Mouse (Mus musculus): ENCODE measurements around the gene Ltc4s.
A peak's percentile ranks its signal among the peaks of the same experiment; 100 is the strongest.

The Ltc4s gene

DNA sequence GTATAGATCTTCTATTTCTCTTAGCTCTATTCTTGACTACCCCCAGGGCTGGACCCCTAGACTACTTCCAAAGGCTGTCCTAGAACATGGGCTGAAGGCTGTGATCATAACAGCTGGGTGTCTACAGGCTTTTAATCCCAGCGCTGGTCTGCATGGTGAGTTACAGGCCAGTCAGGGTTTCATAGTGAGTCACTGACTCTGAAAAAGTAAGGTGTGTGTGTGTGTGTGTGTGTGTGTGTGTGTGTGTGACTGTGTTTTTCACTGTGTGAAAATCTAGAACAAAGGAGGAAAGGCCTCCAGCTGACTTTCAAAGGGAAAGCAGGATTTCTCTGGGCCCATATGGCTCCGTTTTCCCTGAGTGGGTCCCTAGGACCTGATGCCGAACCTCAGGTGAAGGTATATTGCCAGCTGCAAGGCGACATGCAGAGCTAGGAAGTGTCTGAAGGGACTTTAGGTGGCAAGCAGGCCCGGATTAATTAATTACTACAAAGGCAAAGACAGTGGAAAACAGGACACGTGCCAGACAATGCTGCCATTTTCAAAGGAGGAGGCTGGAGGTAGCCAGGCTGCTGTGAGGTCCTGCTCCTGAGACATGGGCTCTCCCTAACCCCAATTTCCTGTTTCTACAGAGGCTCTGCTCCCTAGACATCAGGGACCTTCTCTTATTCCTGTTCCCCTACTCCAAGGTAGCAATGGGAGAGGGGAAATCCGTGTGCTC is 15.7 kb downstream of the Ltc4s start:
- no peak for DNase-seq

DNA sequence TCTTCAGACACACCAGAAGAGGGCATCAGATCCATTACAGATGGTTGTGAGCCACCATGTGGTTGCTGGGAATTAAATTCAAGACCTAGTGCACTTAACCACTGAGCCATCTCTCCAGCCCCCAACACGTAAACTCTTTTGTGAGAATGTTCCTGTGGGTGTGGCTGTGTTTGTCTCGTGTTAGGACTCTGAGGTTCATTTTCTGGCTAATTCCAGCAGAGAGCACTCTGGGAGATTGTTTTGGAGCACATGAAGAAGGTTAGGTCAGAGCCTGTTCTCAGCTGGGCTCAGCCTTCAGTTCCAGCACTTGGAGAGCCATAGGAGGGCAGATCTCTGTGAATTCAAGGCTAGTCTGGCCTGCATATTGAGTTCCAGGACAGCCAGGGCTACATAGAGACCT is 18.6 kb downstream of the Ltc4s start:
- no peak for DNase-seq

DNA sequence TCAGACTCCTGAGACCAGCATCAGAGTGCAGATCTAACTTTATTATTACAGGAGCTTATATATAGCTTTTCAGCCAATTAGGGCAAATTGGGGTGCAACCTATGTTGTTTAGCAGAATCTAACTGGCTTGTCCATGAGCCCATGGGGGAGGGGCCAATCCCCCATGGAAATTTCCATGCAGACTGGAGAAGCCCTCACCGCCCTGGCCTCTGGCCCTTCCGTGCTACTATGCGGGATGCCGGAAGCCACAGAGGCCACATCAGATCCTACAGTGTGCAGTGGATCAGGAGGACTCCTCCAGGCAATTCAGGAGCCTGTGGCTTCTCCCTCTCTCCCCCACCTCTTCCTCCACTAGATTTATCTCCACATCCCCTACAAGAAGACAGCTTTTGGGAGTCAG is 20.6 kb downstream of the Ltc4s start:
- no peak for DNase-seq

DNA sequence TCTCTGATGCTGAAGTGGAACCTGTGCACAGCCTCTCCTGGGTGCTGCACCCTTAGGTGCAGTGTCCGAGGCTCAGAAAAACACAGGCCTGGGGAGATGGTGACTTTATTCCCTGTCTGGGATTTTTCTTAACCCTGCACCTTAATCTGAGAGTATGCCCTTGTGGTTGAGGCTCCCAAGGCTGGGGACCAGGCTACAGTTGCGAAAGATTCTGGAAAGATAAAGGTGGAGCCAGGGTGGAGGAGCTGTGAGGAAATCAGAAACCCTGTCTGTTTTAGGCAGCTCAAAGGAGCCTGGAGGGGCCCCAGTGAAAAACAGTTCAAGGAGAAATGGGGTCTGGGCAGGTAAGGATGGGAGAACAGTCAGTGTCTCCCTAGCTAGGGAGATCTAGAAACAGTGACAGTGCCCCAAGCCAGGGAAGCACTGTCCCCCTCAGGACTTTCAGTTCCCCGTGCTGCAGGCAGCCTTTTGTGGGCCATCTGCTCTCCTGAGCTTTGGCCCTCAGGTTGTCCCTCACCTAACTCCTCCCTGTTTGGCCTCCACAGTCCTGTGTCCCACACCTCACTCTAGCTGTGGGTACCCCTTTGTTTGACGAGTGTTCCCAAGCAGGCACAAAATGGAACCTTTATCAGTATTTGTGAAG is 21.6 kb downstream of the Ltc4s start:
- DNase-seq: no peak

DNA sequence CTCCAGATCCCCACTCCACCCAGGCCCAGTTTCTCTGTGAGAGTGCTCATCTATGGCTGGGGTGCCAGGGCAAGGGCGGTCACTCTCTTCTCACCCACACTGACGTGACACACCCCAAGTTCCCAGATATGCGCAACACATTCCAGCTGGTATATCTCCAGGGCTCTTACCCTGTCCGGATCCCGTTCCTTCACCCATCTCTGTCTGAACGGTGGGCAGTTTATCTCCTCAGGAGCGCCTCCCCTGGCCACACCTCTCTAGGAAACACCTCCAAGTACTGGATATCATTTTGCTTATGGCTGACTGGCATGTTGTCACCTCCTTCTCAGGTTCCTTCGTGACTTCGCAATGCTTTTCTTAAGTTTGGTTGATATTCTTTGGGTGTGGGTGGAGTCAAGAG is 22.8 kb downstream of the Ltc4s start:
- DNase-seq: peak; percentile 51

DNA sequence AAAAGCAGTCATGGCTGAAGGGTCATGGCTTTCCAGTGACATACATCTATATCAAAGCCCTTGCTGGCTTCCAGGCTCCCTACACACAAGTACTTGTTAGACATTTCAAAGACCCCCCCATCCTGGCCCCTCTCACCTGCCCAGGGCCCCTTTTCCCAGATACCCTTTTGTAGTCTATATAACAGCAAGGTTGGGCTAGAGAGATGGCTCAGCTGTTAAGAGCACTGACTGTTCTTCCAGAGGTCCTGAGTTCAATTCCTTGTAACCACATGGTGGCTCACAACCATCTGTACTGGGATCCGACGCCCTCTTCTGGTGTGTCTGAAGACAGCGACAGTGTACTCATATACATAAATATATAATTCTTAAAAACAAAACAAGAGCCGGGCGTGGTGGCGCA is 23.8 kb downstream of the Ltc4s start:
- no peak for DNase-seq

DNA sequence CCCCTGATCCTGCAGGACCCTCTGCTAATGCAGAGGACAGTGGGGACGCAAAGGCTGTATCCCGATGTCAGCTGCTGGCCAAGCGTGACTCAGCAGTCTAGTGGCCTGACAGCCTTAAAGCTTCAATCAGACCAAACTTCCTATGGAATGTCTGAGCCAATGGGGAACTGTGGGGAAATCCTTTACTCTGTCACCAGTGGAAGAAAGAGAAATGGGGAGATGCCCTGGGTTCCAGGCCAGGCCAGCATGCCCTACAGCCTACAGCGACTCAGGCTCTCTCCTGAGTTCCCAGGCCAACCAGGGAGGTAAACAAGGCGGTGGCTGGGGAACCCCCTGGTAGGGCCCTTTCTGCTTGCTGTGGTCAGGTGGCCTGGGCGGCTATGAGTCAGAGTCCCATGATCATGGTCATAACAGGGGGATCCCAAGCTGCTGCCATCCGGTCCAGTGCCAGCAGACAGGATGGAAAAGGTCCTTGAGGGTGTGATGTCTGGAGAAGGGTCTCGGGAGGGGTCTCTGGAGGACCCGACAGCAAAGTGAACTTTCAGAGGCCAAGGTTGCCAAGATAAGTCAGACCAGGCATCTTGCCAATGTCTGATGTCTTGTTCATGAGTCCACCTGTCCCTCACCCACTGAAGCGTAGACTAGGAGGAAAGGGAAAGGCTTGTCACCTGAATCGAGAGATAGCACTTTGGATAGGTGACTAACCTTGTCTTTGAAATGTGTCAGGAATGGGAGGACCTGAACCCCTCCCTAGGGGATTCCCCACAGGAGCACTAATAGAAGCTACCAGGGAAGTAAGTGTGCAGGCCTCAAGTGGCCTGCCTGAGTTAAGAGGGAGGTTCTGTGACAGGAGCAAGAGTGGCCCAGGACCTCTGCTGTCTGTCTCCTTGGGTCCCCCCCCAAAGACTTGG is 25.3 kb downstream of the Ltc4s start:
- DNase-seq: peak; percentile 55

DNA sequence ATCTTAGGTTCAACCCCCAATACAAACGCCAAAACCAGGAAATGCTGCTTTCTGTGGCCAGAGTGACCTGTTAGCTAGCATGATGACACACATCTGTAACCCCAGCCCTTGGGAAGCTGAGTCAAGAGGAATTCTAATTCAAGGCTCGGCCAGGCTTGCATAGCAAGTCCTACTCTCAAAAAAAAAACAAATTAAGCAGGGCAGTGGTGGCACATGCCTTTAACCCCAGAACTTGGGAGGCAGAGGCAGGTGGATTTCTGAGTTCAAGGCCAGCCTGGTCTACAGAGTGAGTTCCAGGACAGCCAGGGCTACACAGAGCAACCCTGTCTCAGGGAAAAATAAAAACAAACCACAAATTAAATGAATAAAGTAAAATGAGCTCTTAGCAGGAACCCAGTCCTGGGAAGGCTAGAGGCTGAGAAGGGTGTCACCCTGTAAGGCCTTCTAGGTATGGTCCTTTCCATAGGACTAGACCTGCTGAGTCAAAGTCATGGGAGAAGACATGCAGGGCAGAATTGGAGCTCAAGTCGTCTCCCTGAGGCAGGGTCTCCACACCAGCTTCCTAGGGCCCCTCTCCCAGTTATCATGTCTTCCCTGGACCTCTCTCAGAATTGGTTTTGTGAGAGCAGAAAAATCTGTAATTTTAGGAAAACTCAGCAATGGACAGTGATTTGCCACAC is 26.2 kb downstream of the Ltc4s start:
- no peak for DNase-seq

DNA sequence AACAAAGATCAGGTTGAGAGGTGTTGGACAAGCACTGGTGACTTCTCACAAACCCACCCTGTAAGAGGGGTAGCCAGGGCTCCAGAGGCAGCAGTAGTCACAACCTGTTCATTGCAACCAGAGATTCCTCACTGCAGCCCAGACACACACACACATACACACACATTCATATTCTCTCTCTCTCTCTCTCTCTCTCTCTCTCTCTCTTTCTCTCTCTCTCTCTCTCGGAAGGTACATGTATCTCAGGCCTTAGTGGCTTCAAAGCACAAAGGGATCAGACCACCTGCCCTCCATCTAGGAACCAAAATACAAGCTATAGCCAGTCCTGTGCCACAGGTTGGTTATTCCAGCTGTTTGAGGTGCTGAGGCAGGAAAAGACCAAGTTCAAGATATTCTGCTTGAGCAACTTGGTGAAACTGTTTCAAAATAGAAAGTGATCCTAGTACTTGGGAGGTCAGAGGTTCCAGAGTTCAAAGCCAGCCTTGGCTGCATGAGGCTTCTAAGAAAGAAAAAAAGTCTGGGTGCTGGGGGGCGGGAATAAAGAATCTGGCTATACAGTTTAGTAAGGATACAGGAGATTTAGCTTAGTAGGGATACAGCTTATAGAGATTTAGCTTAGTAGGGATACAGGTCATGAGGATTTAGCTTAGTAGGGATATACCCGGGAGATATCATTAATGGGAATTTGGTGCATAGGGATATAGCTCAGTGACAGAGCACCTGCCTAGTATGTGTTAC is 26.9 kb downstream of the Ltc4s start:
- DNase-seq: no peak

DNA sequence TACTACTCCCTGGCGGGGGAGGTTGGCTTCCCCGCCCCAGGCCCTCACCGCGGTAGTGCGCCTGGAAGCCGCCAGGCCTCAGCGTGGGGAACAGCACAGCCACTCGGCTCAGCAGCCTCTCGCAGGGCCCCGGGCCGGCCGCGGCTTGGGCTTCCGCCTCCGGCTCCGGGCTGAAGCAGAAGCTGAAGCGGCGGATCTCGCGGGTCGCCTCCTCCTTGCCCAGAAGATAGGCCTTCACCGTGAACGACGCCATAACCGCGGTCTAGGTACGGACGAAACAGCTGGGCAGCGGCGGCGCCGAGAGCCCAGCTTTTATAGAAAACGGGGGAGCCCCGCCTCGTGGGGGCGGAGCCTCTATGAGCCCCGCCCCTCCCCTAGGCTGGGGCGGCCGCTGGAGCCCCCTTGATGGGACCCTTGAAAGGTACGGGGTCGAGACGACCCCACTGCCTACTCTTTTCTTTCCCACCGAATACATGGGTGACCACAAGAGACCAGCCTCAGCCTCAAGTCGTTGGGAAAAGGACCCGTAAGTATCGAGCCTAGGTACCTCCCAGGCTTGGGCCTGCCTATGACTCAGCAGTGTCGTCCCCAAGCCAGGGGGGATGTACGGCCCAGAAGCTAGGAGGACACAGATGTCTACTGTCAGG is 27.8 kb downstream of the Ltc4s start, which contains the start of the genes Sqstm1 and Mgat4b:
Gene Sqstm1 (minus strand): TSS at position 323 of the 647 bp plus-strand sequence.
Gene Mgat4b (plus strand): TSS at position 386 of the 647 bp plus-strand sequence.
- peak; percentile 85 for DNase-seq

DNA sequence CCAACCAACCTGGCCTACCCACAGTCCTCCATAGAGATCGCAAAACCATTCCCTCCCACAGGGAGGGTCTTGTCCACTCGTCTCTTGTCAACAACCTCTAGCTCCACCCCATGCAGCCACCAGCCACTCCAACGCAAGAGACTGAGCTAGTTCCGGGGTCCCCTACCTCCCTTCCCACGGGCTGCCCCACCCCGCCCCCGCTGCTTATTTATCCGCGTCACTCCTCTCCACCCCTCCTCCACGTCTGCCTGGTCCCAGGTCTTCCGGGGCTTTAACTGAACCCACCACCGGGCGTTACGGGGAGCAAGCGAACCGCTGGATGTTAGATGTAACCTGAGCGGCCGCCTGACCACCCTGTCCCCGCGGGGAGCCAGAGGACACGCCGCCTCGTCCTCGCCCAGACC is 28.3 kb downstream of the Ltc4s start:
- DNase-seq: peak; percentile 95

DNA sequence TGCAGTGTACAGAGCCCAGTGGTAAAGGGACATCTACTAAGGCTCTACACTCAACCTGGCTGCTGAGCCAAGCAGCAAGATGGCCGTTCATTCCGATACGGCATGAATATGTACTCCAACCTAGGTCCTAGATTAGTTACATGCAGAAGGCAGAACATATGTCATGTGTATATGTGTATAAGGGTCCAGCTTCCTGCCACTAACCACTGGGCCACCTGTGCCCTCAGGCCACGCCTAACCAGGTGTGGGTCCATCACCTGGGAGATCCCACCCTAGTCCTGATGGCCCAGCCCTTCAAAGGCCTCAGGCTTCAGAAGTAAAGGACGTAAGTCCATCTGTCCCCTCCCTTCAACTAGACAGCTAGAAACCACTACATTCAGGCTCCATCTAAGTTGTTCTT is 30.4 kb downstream of the Ltc4s start:
- no peak for DNase-seq

DNA sequence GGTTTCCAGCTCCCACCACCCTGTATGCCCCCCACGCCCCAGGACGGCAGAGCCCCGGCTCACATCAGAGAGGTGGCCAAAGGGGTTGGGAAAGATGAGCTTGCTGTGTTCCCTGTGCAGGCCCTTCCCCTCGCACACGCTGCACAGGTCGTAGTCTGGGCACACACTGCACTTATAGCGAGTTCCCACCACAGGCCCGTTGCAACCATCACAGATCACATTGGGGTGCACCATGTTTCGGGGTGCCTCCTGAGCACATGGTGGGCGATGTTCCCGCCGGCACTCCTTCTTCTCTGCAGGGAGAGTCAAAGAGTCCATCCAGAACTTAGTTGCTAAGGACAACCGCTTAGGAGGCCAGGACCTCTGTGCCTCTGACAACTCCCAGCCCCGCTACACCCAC is 31.1 kb downstream of the Ltc4s start:
- DNase-seq: no peak

DNA sequence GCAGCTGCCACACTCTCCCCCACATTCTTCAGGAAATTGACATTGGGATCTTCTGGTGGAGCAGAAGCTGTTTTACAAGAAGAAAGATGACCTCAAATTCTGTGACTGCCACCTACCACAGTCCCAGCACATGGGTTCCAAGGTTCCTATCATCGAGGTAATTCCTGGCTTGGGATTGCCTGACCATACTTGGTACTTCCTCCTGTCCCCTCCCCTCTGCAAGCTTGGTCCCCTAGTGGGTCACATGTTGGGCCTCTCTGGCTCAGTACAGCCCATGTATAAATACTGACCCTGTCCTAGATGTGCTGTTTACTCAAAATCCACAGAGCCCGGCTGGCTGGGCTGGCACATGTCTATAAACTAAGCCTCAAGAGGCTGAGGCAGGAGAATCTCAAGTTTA is 32.4 kb downstream of the Ltc4s start:
- no peak for DNase-seq

DNA sequence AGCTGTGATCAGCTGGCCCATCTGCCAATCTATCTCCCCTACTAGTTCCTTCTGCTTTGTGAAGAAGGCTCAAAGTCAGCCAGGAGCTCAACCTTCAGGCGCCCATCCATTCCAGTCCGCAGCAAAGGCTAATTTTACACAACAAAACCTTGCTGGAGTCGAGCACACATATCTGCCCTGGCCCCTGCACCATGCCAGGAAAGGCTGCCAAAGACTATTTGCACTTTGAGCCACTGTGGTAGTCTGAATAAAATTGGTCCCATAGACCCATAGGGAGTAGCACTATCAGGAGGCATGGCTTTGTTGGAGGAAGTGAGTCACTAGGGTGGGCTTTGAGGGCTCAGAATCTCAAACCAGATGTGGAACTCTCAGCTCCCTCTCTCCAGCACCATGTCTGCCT is 33.0 kb downstream of the Ltc4s start:
- no peak for DNase-seq

DNA sequence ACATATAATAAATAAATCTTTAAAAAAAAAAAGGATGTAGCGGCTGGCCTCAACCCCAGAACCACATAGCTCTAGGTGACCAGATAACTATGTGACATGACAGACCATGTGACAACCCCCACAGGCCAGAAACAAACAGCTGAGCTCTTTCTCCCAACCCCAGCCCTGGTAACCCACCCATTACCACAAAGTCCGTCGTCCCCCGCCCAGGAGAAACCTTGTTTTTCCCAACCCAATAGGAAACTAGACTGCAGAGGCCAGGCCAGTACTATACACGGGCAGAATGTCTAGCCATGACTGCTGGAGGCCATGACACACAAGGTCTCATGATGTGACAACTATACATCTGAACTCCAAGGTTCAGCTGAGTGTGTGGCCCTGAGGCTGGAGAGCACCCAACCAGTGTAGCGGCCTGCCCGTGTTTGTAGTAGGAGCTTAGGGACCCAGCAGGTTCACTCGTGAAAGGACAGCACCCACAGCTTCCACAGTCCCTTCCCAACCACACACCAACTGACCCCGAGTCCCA is 35.1 kb downstream of the Ltc4s start:
- no peak for DNase-seq

DNA sequence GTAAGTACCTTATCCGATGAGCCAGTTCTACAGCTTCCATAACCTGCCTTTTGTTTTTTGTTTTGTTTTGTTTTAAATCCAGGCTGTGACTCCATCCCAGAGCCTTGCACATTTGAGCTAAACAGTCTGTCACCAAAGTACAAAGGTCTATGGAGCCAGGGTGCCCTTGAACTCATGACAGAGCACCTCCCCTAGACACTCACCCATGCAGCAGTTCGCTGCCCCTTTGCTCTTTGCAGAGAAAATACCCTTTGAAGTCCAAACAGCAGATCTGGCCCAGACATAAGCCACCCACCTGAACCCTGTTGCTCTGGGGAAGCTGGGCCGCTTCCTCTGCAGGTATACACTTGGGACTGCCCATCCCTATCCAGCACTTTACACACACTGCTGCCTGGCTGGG is 36.8 kb downstream of the Ltc4s start:
- no peak for DNase-seq

DNA sequence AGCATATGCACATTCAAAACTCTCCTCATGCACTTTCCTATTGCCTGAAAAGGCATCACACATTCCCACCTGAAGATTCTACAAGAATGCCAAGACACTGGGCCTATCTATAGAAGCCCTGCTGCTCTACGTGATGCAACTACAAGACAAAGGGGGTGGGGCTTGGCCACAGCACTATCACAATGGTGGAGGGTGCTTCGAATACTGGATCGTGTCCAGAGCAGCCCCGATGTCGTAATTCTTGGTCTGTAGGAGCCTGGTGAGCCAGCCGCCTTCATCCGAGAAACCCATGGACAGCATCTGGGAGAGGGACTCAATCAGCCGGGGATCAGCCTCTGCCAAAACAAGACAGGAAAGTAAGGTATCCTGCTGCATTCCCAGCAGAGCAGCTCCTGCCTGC is 37.8 kb downstream of the Ltc4s start:
- peak; percentile 20 for DNase-seq

DNA sequence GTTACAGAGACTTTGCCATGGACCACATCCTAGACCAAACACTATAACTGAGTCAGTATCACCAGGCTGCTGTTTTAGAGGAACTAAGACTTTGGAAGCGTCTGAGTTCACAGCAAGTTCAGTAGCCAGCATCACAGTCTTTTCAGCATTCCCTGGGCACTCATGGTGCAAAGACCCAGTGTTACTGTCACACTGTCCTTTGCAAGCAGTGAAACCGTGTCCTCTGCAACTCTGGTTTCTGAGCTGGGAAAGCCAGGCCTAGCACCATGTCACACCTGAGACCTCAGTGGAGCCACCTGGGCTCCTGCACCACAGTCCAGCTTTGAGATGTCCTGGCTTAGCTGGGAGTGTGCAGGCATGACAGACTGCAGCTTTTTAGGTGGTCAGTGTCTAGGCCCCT is 39.5 kb downstream of the Ltc4s start:
- no peak for DNase-seq

DNA sequence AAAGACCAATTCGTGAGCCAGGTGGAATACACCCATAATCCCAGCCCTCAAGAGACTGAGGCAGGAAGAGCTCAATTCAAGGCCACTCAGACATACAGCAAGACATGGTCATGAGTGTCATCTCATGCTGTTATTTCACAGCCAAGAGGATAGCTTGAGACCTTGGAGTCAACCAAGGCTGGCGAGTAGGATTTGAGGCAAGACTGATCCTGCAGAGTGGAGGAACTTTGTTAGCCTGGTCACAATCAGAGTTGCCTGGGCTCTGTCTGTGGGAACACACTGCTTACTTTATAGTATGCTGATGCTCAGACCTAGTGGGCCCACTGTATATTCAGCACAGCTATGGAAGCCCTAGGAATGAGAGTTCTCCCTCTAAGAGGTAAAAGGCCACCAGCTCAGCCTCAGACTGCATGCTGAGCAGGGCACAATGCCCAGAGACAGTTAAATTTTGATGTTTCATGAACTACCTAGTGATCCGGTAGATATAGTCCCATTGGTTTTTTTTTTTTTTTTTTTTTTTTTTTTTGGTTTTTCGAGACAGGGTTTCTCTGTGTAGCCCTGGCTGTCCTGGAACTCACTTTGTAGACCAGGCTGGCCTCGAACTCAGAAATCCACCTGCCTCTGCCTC is 40.1 kb downstream of the Ltc4s start:
- DNase-seq: no peak

DNA sequence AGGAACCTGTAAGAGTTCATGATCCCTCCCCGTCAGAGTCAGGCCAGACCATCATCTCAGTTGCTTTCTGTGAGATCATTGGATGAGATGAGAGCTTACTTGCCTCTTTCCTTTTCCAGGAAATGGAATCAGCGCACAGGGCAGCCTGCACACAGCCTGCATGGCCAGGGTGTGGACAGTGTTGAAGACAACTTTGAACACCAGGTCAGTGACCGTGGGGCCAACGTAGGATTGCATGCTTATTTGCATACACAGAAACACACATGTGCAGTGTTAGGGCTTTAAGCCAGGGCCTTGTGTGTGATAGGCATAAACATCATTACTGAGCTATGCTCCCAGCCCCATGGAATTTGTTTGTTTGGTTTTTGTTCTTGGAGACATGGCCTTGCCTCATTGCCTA is 40.9 kb downstream of the Ltc4s start:
- no peak for DNase-seq

Data from liver (tissue).